In genomic region chr14:86473604-86474003, GRCm38 (mm10) we compare ENCODE assay signal across 27 mouse cellular contexts.
"Had no signal": no experiment of that assay in that cellular context is flagged by ENCODE, and none has a peak within 500 bp of the region (broad histone marks: within the 10 kb centered on the region; RNA-seq: fewer than 3 reads in every experiment).

No protein-coding gene starts in this region.

- DNase-seq: cerebellum, adult 18-20 months; cerebellum, adult 2 months; cerebellum, adult 8-10 months; cerebellum, adult 9-10 months; cerebellum, adult 9-11 months; cerebellum, postnatal 10 days; cerebellum, postnatal 14 days; cerebellum, postnatal 25 days; cerebellum, postnatal 36 days; embryo, embryonic 11 days; forebrain, postnatal 0 days; gastrocnemius, adult 2 months; gastrocnemius, postnatal 10 days; gastrocnemius, postnatal 14 days; gastrocnemius, postnatal 25 days; gastrocnemius, postnatal 36 days; heart, adult 18-20 months had no signal

- H3K4me2 ChIP-seq: embryonic facial prominence, embryonic 12.5 days; embryonic facial prominence, embryonic 13.5 days; embryonic facial prominence, embryonic 15.5 days; forebrain, embryonic 12.5 days; forebrain, embryonic 13.5 days; forebrain, embryonic 15.5 days had no signal

- H3K27ac ChIP-seq: embryonic facial prominence, embryonic 10.5 days; embryonic facial prominence, embryonic 12.5 days; embryonic facial prominence, embryonic 13.5 days; embryonic facial prominence, embryonic 15.5 days; forebrain, embryonic 10.5 days; forebrain, embryonic 12.5 days; forebrain, embryonic 13.5 days; forebrain, embryonic 15.5 days; gastrocnemius, adult 2 months had no signal

- H3K4me1 ChIP-seq: embryonic facial prominence, embryonic 13.5 days; embryonic facial prominence, embryonic 15.5 days; forebrain, embryonic 10.5 days; forebrain, embryonic 12.5 days; forebrain, embryonic 13.5 days; forebrain, embryonic 15.5 days had no signal

- ATAC-seq: forebrain, embryonic 13.5 days; forebrain, embryonic 14.5 days; forebrain, embryonic 15.5 days; forebrain, postnatal 0 days had no signal

- H3K27me3 ChIP-seq: embryonic facial prominence, embryonic 12.5 days; embryonic facial prominence, embryonic 13.5 days; embryonic facial prominence, embryonic 15.5 days; forebrain, embryonic 12.5 days; forebrain, embryonic 13.5 days; forebrain, embryonic 15.5 days had no signal

- H3K36me3 ChIP-seq: embryonic facial prominence, embryonic 10.5 days; embryonic facial prominence, embryonic 12.5 days; embryonic facial prominence, embryonic 13.5 days; embryonic facial prominence, embryonic 15.5 days; forebrain, embryonic 10.5 days; forebrain, embryonic 12.5 days; forebrain, embryonic 15.5 days had no signal

- H3K9me3 ChIP-seq: embryonic facial prominence, embryonic 10.5 days; embryonic facial prominence, embryonic 12.5 days; embryonic facial prominence, embryonic 13.5 days; embryonic facial prominence, embryonic 15.5 days; forebrain, embryonic 10.5 days; forebrain, embryonic 12.5 days; forebrain, embryonic 13.5 days; forebrain, embryonic 15.5 days had no signal

- H3K9ac ChIP-seq: embryonic facial prominence, embryonic 12.5 days; embryonic facial prominence, embryonic 13.5 days; embryonic facial prominence, embryonic 15.5 days; forebrain, embryonic 12.5 days; forebrain, embryonic 13.5 days; forebrain, embryonic 15.5 days; forebrain, postnatal 0 days had no signal

- H3K4me3 ChIP-seq: embryonic facial prominence, embryonic 10.5 days; embryonic facial prominence, embryonic 12.5 days; embryonic facial prominence, embryonic 13.5 days; embryonic facial prominence, embryonic 15.5 days; erythroblast, embryonic 14.5 days; forebrain, embryonic 10.5 days; forebrain, embryonic 12.5 days; forebrain, embryonic 13.5 days; forebrain, embryonic 15.5 days; gastrocnemius, adult 2 months had no signal
